Mouse (Mus musculus) left cerebral cortex, adult 11 months (tissue): ENCODE measurements around the gene Prpf19.

Source experiments
- DNase-seq: peaks from one replicate; pipeline ENCODE4 v3.0.0; 2022; ENCODE audit warnings: low spot score

Gene Prpf19

DNA sequence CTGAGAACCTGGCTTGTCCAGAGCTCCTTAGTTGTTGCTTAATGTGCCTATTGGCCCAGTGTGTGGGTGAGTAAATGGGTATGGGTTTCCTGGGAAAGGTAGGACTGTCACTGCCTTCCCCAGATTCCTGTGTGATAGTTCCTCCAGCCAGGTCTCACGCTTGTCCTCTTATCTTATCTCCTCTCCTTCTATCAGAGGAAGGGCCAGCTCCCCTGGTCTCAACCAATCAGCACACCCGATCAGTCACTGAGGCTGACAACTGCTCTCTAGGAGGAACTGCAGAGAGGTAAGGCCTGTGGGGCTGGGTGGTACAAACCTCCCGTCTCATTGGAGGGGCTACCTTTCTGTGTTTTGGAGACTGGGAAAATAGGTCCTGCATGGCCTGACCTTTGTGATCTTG is 43.7 kb downstream of the Prpf19 start:
- no peak for DNase-seq

GRCm38 (mm10) chr19:10940097-10940800 is 45.2 kb downstream of the Prpf19 start:
- DNase-seq: no peak

DNA sequence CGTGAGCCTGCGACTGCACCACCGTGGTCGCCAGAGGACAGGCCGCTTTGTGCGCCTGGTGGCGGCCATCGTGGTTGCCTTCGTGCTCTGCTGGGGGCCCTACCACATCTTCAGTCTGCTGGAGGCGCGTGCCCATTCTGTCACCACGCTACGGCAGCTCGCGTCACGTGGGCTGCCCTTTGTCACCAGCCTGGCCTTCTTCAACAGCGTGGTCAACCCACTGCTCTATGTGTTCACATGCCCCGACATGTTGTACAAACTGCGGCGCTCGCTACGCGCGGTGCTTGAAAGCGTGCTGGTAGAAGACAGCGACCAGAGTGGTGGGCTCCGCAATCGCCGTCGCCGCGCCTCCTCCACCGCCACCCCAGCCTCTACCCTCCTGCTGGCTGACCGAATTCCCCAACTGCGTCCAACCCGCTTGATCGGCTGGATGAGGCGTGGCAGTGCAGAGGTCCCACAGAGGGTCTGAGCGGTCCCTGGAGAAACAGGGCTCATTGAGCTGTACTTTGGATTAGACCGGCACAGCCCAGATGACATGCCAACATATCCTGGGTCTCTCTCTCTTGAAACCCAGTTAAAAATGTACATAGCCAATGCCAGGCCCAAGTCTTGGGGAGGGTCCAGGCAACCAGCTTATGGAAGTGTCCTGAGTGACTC is 45.9 kb downstream of the Prpf19 start:
- no peak for DNase-seq

DNA sequence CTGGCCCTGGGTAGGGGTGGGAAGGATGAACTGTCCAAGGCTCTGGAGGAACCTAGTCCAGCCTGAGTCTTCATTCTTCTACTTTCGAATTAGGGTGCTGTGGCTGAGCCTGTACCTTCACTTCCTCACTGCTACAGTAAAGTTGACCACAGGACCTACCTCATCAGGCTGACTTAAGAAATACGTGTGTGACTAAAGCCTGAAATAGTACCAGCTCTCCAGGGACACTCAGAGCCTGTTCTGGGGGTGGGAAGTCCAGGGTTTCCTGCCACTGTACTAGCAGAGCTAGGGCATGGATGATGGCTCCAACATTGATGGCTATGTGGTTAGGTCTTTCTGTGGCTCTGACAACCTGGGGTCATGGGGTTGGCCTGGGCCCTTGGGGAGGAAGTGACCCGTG is 48.9 kb downstream of the Prpf19 start:
- no peak for DNase-seq

DNA sequence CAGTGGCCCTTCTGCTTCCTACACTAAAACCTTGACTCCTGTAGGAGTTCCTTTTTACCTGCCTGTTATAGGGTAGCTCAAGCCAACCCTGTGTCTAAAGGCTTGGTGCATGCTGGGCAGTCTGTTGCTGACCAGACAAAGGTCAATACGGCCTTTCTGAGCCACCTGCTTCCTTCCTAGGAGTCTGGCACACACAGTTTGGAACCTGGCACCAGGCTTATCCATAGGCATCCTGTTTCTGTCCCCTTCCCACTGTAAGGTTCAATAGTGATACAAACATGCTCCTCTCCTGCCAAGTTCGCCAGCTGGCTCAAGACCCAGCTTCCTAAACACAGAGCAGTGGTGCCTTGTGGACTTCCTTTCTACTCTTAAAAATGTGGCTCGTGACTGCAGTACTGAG is 51.5 kb downstream of the Prpf19 start:
- DNase-seq: no peak

DNA sequence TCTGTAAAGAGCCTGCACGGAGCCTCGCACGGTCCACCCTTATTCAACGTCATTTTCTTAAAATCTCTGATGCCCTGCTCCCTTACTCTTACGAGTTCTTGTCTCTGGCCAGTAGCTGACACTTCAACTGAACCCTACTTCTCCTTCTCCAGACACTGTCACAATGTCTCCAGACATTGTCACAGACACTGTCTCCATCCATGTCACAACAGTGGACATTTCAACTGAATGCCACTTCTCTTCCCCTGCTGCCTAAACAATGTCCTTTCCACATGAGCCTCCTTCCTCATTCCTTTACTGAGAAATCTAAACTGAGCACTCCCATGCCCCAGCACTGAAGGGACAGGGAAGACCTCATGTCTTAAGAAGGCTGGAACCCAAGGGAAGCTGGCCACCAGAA is 52.2 kb downstream of the Prpf19 start:
- no peak for DNase-seq

- no peak for DNase-seq
These were observed 53.4 kb downstream of the Prpf19 start for GRCm38 (mm10) chr19:10948416-10948815.

- DNase-seq: peak; percentile 93
These were observed 54.1 kb downstream of the Prpf19 start, which contains the start of gene Ccdc86 for GRCm38 (mm10) chr19:10949112-10949511. Ccdc86 (minus strand) TSS chr19:10949266.

- DNase-seq: no peak
These were observed 54.5 kb downstream of the Prpf19 start for GRCm38 (mm10) chr19:10949558-10949957.

DNA sequence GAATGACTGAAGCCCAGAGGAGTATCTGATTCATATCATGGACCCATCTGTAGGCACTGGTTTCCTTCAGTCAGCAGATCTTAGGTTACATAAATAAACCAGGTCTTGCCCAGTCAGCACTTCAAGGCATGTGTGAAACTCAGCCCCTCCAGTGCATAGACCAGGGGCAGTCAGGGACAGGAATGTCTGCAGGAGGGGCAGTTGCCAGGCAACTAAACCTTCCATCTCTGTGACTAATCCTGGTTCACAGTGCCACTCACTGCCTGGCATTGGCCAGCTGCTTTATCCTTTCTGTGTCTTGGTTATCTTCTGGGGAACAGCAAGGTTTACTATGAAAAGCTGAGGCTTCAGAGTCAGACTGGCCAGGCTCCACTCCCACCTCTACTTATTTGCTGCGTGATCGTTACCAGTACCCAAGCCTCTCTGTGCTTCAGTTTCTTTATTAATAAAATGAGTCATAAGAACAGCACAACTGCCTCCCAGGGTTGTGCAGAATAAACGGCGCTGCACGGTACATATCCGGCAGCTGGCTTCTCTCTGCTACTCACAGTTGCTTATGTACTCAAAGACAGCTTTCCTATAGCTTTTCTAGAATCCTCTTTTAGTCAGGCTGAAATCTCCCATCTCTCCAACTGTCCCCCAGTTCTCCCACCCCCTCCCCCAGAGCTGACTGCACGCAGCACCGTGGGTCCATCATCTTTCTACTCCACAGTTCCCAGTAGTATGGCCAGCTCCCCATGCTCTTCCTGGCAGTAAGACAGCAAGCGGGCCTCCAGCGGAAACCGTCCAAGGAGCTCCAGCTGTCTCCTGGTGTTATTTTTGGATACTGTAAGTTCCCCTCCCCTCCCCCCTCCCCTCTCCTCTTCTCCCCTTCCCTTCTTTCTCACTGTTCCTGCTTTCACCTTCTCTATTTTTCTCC is 57.2 kb downstream of the Prpf19 start:
- no peak for DNase-seq
